Mouse (Mus musculus) midbrain, embryonic 14.5 days (tissue): ENCODE measurements around the gene Znrf1. TPM values are rescaled to one million over a fixed set of nuclear protein-coding genes. Genes with fewer than 3 reads are reported as not detected.

Experiments
- ATAC-seq: fragments of 200-750 bp; cut with Nextera tagmentation; 2 replicates; pipeline ENCODE4 v1.8.0; 2017; ENCODE audit warnings: moderate number of reproducible peaks, moderate library complexity; ENCODE audit not compliant: low FRiP score, low TSS enrichment
- DNase-seq: peaks from one replicate; pipeline ENCODE4 v3.0.0-alpha.2; 2015
- H3K27ac ChIP-seq: fragments of 300-500 bp; sonication (generic); replicated peaks from 2 replicates; pipeline ENCODE4 v1.5.1; 2014; ENCODE audit warnings: mild to moderate bottlenecking, low read depth, low read length, moderate library complexity
- H3K27me3 ChIP-seq: fragments of 300-500 bp; sonication (generic); 2 replicates; pipeline ENCODE4 v1.6.1; 2014; ENCODE audit warnings: low read length, control low read depth, mixed read lengths; ENCODE audit not compliant: control insufficient read depth, insufficient read depth
- H3K36me3 ChIP-seq: fragments of 300-500 bp; sonication (generic); 2 replicates; pipeline ENCODE4 v1.6.1; 2014; ENCODE audit warnings: low read length, control low read depth; ENCODE audit not compliant: control insufficient read depth, insufficient read depth
- H3K4me1 ChIP-seq: fragments of 300-500 bp; sonication (generic); 2 replicates; pipeline ENCODE4 v1.6.1; 2014; ENCODE audit warnings: mild to moderate bottlenecking, antibody characterized with exemption, low read length, control low read depth; ENCODE audit not compliant: control insufficient read depth, insufficient read depth
- H3K4me2 ChIP-seq: fragments of 300-500 bp; sonication (generic); 2 replicates; pipeline ENCODE4 v1.6.1; 2014; ENCODE audit warnings: mild to moderate bottlenecking, low read length, moderate library complexity
- H3K4me3 ChIP-seq: fragments of 300-500 bp; sonication (generic); replicated peaks from 2 replicates; pipeline ENCODE4 v1.5.1; 2014; ENCODE audit warnings: low read depth, low read length
- H3K9ac ChIP-seq: fragments of 300-500 bp; sonication (generic); replicated peaks from 2 replicates; pipeline ENCODE4 v1.6.1; 2014; ENCODE audit warnings: mild to moderate bottlenecking, low read length, moderate library complexity
- H3K9me3 ChIP-seq: fragments of 300-500 bp; sonication (generic); 2 replicates; pipeline ENCODE4 v1.6.1; 2016; ENCODE audit warnings: low read length, control low read depth, mixed read lengths; ENCODE audit not compliant: control insufficient read depth
- WGBS: fragments of 180-500 bp; shearing (Covaris S2); extraction: QIAGEN DNeasy Blood & Tissue Kit; methylation state at CpG from one replicate; pipeline ENCODE4 v1.1.7; 2014; 5-methylcytosine and 5-hydroxymethylcytosine counted together
- polyA plus RNA-seq: library from polyadenylated mRNA; unstranded; fragments of >200 nt; fragmentation: Nextera tagmentation; extraction: Ambion mirVana; gene quantifications from 2 replicates; pipeline ENCODE4 v1.2.1, GENCODE M21; 2014

The Znrf1 gene
- polyA plus RNA-seq, 1 experiment from 2014 or later = 108 TPM

DNA sequence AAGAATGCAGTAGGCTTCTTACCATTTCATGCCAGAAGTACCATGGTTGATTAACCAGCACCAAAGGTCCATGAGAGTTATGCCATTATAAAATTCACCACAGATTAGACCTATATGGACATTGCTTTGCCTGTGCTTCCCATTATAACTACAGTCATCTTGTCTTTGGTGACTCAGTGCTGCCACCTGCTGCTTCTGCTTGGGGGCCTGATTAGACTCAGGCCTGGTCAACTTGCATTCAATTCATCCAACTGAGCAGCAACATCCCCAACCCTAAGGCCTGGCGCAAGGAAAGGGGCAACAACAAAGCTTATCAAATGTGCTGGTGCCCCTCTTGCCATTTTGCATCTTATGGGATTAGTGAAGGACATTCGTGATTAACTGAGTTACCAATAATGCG, 126.6 kb downstream of the Znrf1 start:
- no peaks in the 10 kb centered on the region for H3K4me1 ChIP-seq
- H3K27ac ChIP-seq = no peak overlapping the region
- no peak overlapping the region for H3K4me3 ChIP-seq
- no peaks in the 10 kb centered on the region for H3K27me3 ChIP-seq
- no peak overlapping the region for H3K9ac ChIP-seq
- H3K4me2 ChIP-seq = no peak overlapping the region
- 94% methylated on average over 3 of the region's 3 CpGs for WGBS
- H3K36me3 ChIP-seq = peaks cover 33% of the 10 kb centered on the region
- no peaks in the 10 kb centered on the region for H3K9me3 ChIP-seq
- ATAC-seq (no peak), DNase-seq (peak; percentile 77)

DNA sequence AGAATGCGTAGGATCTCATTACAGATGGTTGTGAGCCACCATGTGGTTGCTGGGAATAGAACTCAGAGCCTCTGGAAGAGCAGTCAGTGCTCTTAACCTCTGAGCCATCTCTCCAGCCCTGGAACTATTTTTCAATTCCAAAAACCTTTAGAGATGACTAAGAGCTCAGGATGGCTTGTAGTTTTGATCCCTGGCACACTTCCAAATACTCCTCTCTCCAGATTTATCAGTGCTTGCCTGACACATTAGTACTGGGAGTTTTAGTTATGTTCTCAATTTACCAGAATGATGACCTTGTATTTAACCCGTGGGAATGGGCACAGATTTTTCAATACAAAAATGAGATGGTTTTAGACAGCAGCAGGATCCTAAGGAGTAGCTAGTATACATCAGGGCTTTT, 130.9 kb downstream of the Znrf1 start:
- DNase-seq (no peak), ATAC-seq (no peak)
- H3K9ac ChIP-seq = no peak overlapping the region
- no peaks in the 10 kb centered on the region for H3K9me3 ChIP-seq
- H3K4me2 ChIP-seq = no peak overlapping the region
- H3K27ac ChIP-seq = no peak overlapping the region
- 98% methylated on average over 2 of the region's 2 CpGs for WGBS
- no peak overlapping the region for H3K4me3 ChIP-seq
- no peaks in the 10 kb centered on the region for H3K27me3 ChIP-seq
- no peaks in the 10 kb centered on the region for H3K4me1 ChIP-seq
- H3K36me3 ChIP-seq = peaks cover 49% of the 10 kb centered on the region

Other genes with a start within 250 kb of the Znrf1 start
- gene Rfwd3, start 235.9 kb upstream of the Znrf1 start, polyA plus RNA-seq = 15.0 and 30.9 TPM in 2 replicates
- gene Mlkl, start 197.9 kb upstream of the Znrf1 start, polyA plus RNA-seq = 0.78 TPM in 1 of 2 replicates, not detected in the other
- 0.24 and 0.39 TPM in 2 replicates for gene Fa2h, start 142.3 kb upstream of the Znrf1 start, polyA plus RNA-seq
- gene Wdr59, start 14.0 kb upstream of the Znrf1 start, polyA plus RNA-seq = 5.4 and 5.9 TPM in 2 replicates
- 0.45 and 0.69 TPM in 2 replicates for gene Ldhd, start 94.3 kb downstream of the Znrf1 start, polyA plus RNA-seq
- gene Zfp1, start 107.3 kb downstream of the Znrf1 start, polyA plus RNA-seq = 27.3 and 33.8 TPM in 2 replicates
- not detected in 2 replicates for gene Ctrb1, start 154.9 kb downstream of the Znrf1 start, polyA plus RNA-seq
- 43.7 and 52.7 TPM in 2 replicates for gene Bcar1, start 207.7 kb downstream of the Znrf1 start, polyA plus RNA-seq